Mouse (Mus musculus): Measurements from ENCODE around the gene Cyp2u1. TPM values are rescaled to one million over a fixed set of nuclear protein-coding genes. Genes with fewer than 3 reads are reported as not detected.

Gene Cyp2u1
- polyA plus RNA-seq, 1 experiment from 2014 or later = 5.4 TPM

DNA sequence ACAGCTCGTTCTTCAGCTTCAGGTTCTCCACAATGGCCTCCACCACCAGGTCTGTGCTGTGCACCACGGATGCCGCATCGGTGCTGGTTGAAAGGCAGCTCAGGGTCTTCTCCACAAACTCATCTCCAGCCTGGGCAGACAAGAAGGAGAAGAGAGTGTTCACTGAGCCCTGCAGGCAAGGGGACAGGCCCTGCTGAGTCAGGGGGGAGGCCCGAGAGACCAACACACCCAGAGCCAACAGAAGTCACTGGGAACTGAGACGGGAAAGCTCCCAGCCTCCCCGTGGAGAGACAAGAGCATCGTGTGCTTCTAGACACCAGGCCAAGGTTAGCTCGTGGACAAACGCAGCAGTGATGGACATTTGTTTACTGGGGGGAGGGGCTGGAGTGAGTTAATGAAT is 54.6 kb downstream of the Cyp2u1 start:
- H3K27ac ChIP-seq = no peak overlapping the region
- no peaks in the 10 kb centered on the region for H3K36me3 ChIP-seq
- H3K4me1 ChIP-seq (replicated peaks) = no peaks in the 10 kb centered on the region
- H3K27me3 ChIP-seq = no peaks in the 10 kb centered on the region
- no peak overlapping the region for H3K4me3 ChIP-seq
- ATAC-seq (ENCODE audit: low FRiP score) = no peak
- H3K9me3 ChIP-seq = no peaks in the 10 kb centered on the region
- WGBS = 87% methylated on average over 10 of the region's 10 CpGs
- no peak overlapping the region for H3K4me2 ChIP-seq
- H3K9ac ChIP-seq = no peak overlapping the region

DNA sequence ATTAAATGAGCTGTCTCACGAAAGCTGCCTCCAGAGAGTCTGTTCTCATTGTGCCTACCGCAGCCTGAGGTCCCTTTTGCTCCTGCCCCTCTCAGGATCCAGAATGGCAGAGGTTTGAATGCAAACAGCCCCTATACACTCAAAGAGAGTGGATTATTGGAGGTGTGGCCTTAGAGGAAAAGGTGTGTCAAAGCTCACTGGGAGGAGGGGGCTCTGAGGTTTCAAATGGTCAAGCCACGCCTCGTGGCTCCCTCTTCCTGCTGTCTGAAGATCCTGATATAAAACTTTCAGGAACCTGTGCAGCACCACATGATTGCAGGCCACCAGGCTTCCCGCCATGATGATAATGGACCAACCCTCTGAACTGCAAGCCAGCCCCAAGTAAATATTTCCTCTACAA is 55.2 kb downstream of the Cyp2u1 start:
- Histone ChIP-seq H3K9ac (no peak overlapping the region), H3K36me3 (no peaks in the 10 kb centered on the region), H3K27ac (no peak overlapping the region), H3K27me3 (no peaks in the 10 kb centered on the region), H3K4me2 (no peak overlapping the region), H3K4me3 (no peak overlapping the region), H3K9me3 (no peaks in the 10 kb centered on the region), H3K4me1 (replicated peaks) (no peaks in the 10 kb centered on the region)
- 87% methylated on average over 5 of the region's 5 CpGs for WGBS
- no peak for ATAC-seq (ENCODE audit: low FRiP score)

DNA sequence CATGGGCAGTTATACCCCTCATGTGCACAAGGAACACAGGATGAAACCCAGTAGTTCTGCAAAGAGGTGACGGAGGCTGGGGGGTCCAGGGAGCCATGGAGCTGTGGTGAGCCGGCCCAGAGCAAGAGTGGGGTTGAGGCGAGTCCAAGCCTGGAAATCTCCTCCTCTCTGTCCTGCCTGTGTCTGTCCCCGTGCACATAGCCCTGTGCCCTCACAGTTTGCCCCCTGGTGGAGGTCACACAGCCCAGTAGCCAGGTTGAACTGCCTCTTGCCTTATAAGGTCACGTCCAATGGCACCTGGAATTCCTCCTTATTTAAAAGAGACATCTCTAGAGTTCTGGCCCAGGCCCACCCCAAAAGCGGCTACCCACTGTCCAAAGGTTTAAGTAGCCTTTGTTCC is 55.6 kb downstream of the Cyp2u1 start:
- H3K36me3 ChIP-seq = no peaks in the 10 kb centered on the region
- no peak overlapping the region for H3K4me2 ChIP-seq
- H3K9me3 ChIP-seq = no peaks in the 10 kb centered on the region
- no peak overlapping the region for H3K9ac ChIP-seq
- no peak for ATAC-seq (ENCODE audit: low FRiP score)
- H3K4me1 ChIP-seq (replicated peaks) = no peaks in the 10 kb centered on the region
- no peaks in the 10 kb centered on the region for H3K27me3 ChIP-seq
- no peak overlapping the region for H3K4me3 ChIP-seq
- 89% methylated on average over 6 of the region's 6 CpGs for WGBS
- no peak overlapping the region for H3K27ac ChIP-seq

DNA sequence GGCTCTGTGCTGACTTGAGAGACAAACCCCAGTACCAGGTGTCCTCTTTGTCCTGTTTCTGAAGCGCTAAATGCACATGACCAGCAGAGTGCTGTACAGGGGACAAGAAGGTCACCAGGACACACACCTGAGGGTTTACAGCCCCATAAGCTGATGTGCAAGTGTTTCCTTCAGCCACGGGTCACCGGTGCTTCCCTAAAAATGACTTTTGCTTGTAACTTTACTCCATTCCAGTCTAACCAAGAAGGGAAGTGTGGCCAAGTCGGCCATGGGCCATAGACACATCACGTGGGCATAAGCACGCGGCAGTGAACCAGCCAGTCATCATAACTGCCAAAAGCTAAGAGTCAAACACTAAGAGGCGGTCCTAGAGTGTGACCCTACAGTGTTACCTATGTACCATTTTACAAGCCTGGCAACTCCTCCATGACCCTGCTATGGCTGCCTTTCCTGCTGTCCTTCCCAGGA is 56.4 kb downstream of the Cyp2u1 start:
- no peak overlapping the region for H3K27ac ChIP-seq
- ATAC-seq (ENCODE audit: low FRiP score) = no peak

DNA sequence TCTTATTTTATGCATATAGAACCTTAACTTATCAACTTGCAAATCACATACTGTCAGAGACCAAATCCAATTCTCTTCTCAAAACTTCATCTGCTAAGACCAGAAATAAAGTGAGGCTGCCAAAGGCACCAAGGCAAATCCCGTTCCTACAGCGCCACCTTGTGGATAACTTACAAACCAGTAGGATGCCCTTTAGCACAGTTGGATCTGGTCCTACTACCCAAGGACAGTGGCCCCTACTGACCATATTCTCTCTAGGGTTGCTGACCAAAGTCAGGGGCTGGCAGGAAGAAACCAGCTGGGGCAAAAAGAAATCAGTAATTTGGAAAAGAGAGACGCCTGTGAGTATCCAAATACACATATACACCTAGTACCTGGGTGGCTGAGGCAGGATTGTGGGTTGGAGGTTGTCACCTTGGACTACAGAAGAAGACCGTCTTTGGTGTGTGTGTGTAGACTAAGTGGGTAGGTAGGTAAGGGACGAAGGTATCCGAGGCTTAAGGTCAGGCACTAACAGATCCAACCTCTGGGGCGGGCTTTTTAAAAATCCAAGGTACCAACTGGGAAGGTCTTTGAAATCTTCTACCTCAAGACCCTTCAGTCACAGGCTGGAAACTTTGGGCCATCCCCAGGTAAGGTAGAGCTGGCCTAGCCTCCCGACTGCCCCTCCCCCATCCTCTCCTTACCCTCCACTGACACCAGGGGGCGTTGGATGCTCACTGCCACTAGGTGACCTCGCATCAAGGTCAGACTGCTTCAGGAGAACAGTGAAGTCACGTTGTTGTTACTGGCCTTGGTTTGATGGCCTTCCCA is 57.1 kb downstream of the Cyp2u1 start:
- no peaks in the 10 kb centered on the region for H3K4me1 ChIP-seq (replicated peaks)
- peak; percentile 63 for ATAC-seq (ENCODE audit: low FRiP score)
- WGBS = 61% methylated on average over 11 of the region's 11 CpGs

More for the DNA sequence above, 56.4 kb downstream of the Cyp2u1 start:
- Histone ChIP-seq H3K4me3 (no peak overlapping the region), H3K4me2 (no peak overlapping the region), H3K9ac (no peak overlapping the region), H3K4me1 (replicated peaks) (no peaks in the 10 kb centered on the region), H3K36me3 (no peaks in the 10 kb centered on the region), H3K9me3 (no peaks in the 10 kb centered on the region), H3K27me3 (no peaks in the 10 kb centered on the region)
- WGBS = 94% methylated on average over 8 of the region's 8 CpGs

More for the DNA sequence above, 57.1 kb downstream of the Cyp2u1 start:
- H3K9me3 ChIP-seq = no peaks in the 10 kb centered on the region
- no peaks in the 10 kb centered on the region for H3K36me3 ChIP-seq
- no peak overlapping the region for H3K4me2 ChIP-seq
- no peak overlapping the region for H3K27ac ChIP-seq
- H3K4me3 ChIP-seq = no peak overlapping the region
- no peaks in the 10 kb centered on the region for H3K27me3 ChIP-seq
- H3K9ac ChIP-seq = no peak overlapping the region

Other genes with a start within 250 kb of the Cyp2u1 start
- gene Lef1, start 192.8 kb downstream of the Cyp2u1 start, polyA plus RNA-seq (2015; fragmentation: Nextera tagmentation; extraction: Ambion mirVana) = 13.5 and 13.6 TPM in 2 replicates
- 33.1 and 34.1 TPM in 2 replicates for gene Hadh, start 31.1 kb downstream of the Cyp2u1 start, polyA plus RNA-seq (2015; fragmentation: Nextera tagmentation; extraction: Ambion mirVana)
- gene Sgms2, start 188.2 kb upstream of the Cyp2u1 start, polyA plus RNA-seq (2015; fragmentation: Nextera tagmentation; extraction: Ambion mirVana) = 2.4 and 2.8 TPM in 2 replicates